Mouse (Mus musculus) right cerebral cortex, postnatal 14 days (tissue): ENCODE data around the gene 1300017J02Rik.

Source experiments
- DNase-seq: peaks from one replicate; pipeline ENCODE4 v3.0.0; 2022

Gene 1300017J02Rik

GRCm38 (mm10) chr9:103208802-103209423 lies 96.0 kb downstream of the 1300017J02Rik start:
- DNase-seq = no peak

- DNase-seq = peak; percentile 51
Observed at GRCm38 (mm10) chr9:103207846-103208245, 97.0 kb downstream of the 1300017J02Rik start.

- no peak for DNase-seq
Observed at GRCm38 (mm10) chr9:103205786-103206185, 99.1 kb downstream of the 1300017J02Rik start.

GRCm38 (mm10) chr9:103201561-103202260 lies 103.2 kb downstream of the 1300017J02Rik start, which contains the start of gene Srprb:
Gene Srprb (minus strand): TSS chr9:103202137.
- peak; percentile 95 for DNase-seq
